Mouse (Mus musculus) embryonic facial prominence, embryonic 15.5 days (tissue): ENCODE data around the gene Kif3c. TPM values are rescaled to one million over a fixed set of nuclear protein-coding genes. Genes with fewer than 3 reads are reported as not detected.

Experiments used
- ATAC-seq: fragments of 200-750 bp; cut with Nextera tagmentation; 2 replicates; pipeline ENCODE4 v1.8.0; 2017; ENCODE audit warnings: low read depth, moderate TSS enrichment; ENCODE audit not compliant: insufficient number of reproducible peaks, low FRiP score, low TSS enrichment
- H3K27ac ChIP-seq: fragments of 300-500 bp; sonication (generic); replicated peaks from 2 replicates; pipeline ENCODE4 v1.5.1; 2015; ENCODE audit warnings: mild to moderate bottlenecking, inconsistent platforms
- H3K27me3 ChIP-seq: fragments of 300-500 bp; sonication (generic); 2 replicates; pipeline ENCODE4 v1.6.1; 2015; ENCODE audit warnings: inconsistent platforms
- H3K36me3 ChIP-seq: fragments of 300-500 bp; sonication (generic); 2 replicates; pipeline ENCODE4 v1.6.1; 2015; ENCODE audit warnings: mild to moderate bottlenecking, inconsistent platforms
- H3K4me1 ChIP-seq: fragments of 300-500 bp; sonication (generic); 2 replicates; pipeline ENCODE4 v1.6.1; 2015; ENCODE audit warnings: inconsistent platforms
- H3K4me2 ChIP-seq: fragments of 300-500 bp; sonication (generic); replicated peaks from 2 replicates; pipeline ENCODE4 v1.6.1; 2015; ENCODE audit warnings: mild to moderate bottlenecking, inconsistent platforms
- H3K4me3 ChIP-seq: fragments of 300-500 bp; sonication (generic); replicated peaks from 2 replicates; pipeline ENCODE4 v1.5.1; 2015; ENCODE audit warnings: mild to moderate bottlenecking, inconsistent platforms
- H3K9ac ChIP-seq: fragments of 300-500 bp; sonication (generic); 2 replicates; pipeline ENCODE4 v1.6.1; 2015; ENCODE audit warnings: inconsistent platforms
- H3K9me3 ChIP-seq: fragments of 300-500 bp; sonication (generic); replicated peaks from 2 replicates; pipeline ENCODE4 v1.6.1; 2016; ENCODE audit warnings: inconsistent platforms
- WGBS: fragments of 180-500 bp; shearing (Covaris S2); methylation state at CpG from one replicate; pipeline ENCODE4 v1.1.7; 2015; 5-methylcytosine and 5-hydroxymethylcytosine counted together
- polyA plus RNA-seq: library from polyadenylated mRNA; unstranded; fragments of >200 nt; fragmentation: Nextera tagmentation; extraction: Ambion mirVana; gene quantifications from 2 replicates; pipeline ENCODE4 v1.2.1, GENCODE M21; 2015

The Kif3c gene
- polyA plus RNA-seq, result 13.2 and 14.8 TPM in 2 replicates

DNA sequence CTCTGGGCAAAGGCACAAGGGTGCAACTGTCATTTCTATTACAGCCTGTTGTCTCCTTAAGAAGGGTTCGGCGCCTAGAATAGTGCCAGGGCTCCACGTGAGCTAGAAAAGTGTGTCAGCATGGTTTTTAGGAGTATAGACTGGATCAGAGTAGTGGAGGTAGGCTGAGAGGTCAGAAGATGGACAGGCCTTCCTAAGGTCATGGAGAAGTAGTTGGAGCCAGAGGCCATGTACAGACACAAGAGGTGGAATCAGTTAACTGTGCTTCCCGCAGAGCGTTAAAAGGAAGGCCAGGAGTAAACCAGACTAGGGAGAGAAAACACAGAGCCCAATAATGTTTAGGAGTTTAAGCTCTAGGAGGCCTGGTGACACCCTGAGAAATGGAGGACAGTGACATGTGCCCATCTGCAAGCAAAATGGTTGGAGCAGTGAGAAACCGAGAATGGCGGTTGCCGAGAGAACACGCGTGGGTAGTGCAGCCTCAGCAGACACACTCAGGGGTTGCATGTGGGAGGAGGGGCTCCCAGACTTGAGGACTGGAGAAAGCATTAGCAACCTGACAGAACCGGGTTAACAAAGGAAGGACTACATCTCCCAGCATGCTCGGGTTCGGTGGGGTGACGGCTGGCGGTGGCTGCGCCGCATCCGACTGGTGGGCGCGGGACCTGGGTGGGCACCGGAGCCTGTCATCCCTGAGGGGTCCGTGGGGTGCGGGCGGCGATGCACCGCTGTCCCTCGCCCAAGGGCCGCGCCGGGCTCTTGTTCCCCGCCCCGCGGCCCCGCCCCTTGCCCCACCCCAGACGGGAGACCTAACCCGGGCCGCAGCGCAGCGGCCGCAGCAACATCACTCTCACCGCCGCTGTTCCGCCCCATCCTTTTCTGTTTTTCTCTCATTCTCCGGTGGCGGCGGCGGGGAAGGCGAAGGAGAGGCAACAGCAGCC is at the start of gene Kif3c:
Gene Kif3c, plus strand, starts transcription at position 625 of the 941 bp plus-strand sequence.
- peaks cover 36% of the 10 kb centered on the region for H3K4me1 ChIP-seq
- WGBS, result 8% methylated on average over 44 of the region's 48 CpGs
- peak; percentile 87 for ATAC-seq
- peak within 1 kb of the TSS; percentile 82 for H3K4me3 ChIP-seq
- no peaks in the 10 kb centered on the region for H3K9me3 ChIP-seq
- H3K27me3 ChIP-seq, result no peaks in the 10 kb centered on the region
- H3K4me2 ChIP-seq, result peak within 1 kb of the TSS; percentile 87
- H3K36me3 ChIP-seq, result peaks cover 17% of the 10 kb centered on the region
- H3K9ac ChIP-seq, result peak within 1 kb of the TSS; percentile 74
- H3K27ac ChIP-seq, result peak within 1 kb of the TSS; percentile 85

DNA sequence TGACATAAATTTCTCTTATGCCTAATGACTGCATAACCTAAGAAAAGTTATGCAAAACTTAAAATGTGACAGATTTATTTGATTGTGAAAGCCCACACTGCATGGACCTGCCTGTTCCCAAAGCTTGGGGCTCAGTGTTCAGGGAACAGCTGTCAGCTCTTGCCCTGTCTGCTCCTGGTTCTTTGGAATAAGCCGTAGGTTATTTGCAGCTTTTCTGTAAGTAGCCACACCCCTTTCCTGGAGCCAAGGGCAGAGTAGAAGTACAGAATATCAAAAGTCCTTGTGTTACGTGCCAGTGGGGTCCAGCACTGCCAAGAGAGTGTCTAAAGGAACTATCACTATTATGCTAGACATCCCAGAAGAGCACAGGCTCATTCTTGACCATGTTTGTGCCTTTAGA is 48.8 kb upstream of the Kif3c start:
- Histone ChIP-seq H3K36me3 (no peaks in the 10 kb centered on the region), H3K9ac (no peak overlapping the region), H3K4me2 (no peak overlapping the region), H3K4me3 (no peak overlapping the region), H3K4me1 (no peaks in the 10 kb centered on the region), H3K27me3 (no peaks in the 10 kb centered on the region), H3K27ac (no peak overlapping the region), H3K9me3 (no peaks in the 10 kb centered on the region)
- ATAC-seq, result no peak
- WGBS, result 27% methylated on average over 2 of the region's 2 CpGs

DNA sequence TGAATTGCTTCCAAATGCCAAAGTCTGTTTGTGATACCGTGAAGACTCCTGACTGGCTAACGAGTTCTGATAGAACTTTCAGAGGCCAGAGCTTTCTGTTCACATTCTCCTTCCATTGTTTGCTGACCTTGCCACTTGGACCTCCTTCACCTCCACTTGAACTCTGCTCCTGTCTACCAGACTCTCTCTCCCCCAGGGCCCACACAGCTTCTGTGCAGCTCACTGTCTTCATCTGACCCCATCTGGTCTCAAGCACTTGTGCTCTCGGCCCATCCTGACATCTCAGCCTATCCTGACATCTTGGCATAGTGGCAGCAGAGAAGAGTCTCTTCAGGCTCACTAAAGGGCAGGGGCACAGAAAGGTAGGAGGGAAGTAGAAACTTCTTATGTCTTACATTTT is 48.0 kb upstream of the Kif3c start:
- H3K4me1 ChIP-seq, result no peaks in the 10 kb centered on the region
- WGBS, result 64% methylated on average over 3 of the region's 3 CpGs
- H3K27ac ChIP-seq, result no peak overlapping the region
- ATAC-seq, result no peak
- no peaks in the 10 kb centered on the region for H3K27me3 ChIP-seq
- H3K4me2 ChIP-seq, result no peak overlapping the region
- no peak overlapping the region for H3K9ac ChIP-seq
- H3K36me3 ChIP-seq, result no peaks in the 10 kb centered on the region
- H3K9me3 ChIP-seq, result no peaks in the 10 kb centered on the region
- no peak overlapping the region for H3K4me3 ChIP-seq

DNA sequence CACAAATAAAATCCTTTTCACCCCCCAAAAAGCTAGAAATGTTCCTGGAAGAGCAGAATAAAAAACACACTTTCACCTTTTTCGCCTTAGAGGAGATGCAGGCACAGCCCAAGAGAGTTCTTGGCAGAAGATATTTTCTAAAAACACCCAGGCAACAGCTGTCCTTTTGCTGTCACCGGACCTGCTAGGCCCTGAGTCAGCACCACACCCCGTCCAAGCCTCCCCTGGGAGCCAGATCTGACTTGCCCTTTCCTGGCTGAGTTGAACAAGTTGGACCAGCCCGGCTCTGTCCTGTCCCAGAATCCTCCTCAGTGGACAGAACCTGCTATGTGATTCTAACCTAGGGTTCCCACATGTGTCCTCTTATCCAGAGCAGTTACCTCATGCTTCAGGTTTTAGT is 45.6 kb upstream of the Kif3c start:
- no peak overlapping the region for H3K4me2 ChIP-seq
- H3K36me3 ChIP-seq, result no peaks in the 10 kb centered on the region
- no peak overlapping the region for H3K4me3 ChIP-seq
- WGBS, result 55% methylated on average over 4 of the region's 4 CpGs
- H3K4me1 ChIP-seq, result no peaks in the 10 kb centered on the region
- H3K27me3 ChIP-seq, result no peaks in the 10 kb centered on the region
- no peaks in the 10 kb centered on the region for H3K9me3 ChIP-seq
- no peak for ATAC-seq
- no peak overlapping the region for H3K27ac ChIP-seq
- H3K9ac ChIP-seq, result no peak overlapping the region

DNA sequence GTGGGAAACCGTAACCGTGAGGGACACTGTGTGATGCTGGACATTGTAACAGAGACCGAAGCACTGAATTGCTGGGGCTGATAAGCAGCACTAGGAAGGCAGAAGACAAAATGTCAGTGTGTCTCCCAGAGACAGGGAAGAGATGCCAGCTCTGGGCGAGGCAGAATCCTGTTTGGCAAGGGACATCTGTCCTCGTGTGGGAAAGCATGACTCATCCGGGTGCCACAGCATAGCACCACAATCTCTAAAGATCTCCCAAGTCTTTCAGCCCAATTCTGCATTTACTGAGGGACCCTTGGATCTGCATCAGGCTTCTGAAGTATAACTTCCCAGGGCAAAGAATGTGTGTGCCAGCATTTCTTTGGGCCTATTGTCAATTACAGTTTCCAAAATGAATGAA is 41.7 kb upstream of the Kif3c start:
- no peak overlapping the region for H3K4me3 ChIP-seq
- WGBS, result 68% methylated on average over 6 of the region's 6 CpGs
- no peaks in the 10 kb centered on the region for H3K36me3 ChIP-seq
- no peak for ATAC-seq
- no peak overlapping the region for H3K4me2 ChIP-seq
- H3K9me3 ChIP-seq, result no peaks in the 10 kb centered on the region
- H3K4me1 ChIP-seq, result no peaks in the 10 kb centered on the region
- H3K27me3 ChIP-seq, result no peaks in the 10 kb centered on the region
- no peak overlapping the region for H3K27ac ChIP-seq
- no peak overlapping the region for H3K9ac ChIP-seq

DNA sequence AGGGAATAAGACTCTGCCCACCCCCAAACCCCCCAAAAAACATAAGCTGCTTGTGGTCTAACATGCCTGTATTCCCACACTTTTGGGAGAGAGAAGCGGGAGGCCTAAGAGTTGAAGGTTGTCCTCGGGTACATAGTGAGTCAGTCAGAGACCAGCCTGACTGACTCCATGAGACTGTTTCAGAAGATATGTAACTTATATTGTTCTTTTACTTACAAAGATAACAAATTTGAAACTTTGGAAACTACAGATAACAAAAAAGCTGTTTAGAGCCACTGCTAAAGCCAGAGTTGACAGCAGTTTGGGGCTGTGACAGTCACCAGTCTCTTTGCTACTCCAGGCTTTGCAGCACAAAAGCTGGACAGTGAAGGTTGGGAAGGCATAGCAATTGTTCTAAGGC is 39.7 kb upstream of the Kif3c start:
- Histone ChIP-seq H3K27ac (no peak overlapping the region), H3K36me3 (no peaks in the 10 kb centered on the region), H3K9ac (no peak overlapping the region), H3K4me1 (no peaks in the 10 kb centered on the region), H3K4me3 (no peak overlapping the region), H3K9me3 (no peaks in the 10 kb centered on the region), H3K4me2 (no peak overlapping the region), H3K27me3 (no peaks in the 10 kb centered on the region)
- WGBS, result 82% methylated on average over 2 of the region's 2 CpGs
- ATAC-seq, result no peak

DNA sequence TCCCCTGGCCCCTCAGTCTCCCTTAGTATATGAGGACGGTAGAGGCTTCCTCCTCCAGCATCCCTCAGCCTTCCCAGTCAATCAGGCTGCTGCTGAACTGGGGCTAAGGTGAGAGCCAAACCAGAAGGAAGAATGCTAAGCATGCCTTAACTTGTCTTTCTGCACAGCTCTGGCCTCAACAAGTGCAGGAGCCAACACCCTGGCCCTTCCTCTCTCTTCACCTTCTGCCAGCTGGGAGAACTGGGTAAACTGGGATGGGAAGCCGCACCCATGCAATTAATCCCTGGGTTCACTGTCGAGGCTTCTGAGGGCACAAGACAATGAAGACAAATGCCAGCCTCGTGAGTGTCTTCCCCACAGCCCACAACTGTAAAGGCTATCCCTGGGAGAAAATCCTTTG is 35.3 kb upstream of the Kif3c start:
- no peak for ATAC-seq
- 75% methylated on average over 4 of the region's 4 CpGs for WGBS
- H3K4me3 ChIP-seq, result no peak overlapping the region
- H3K4me1 ChIP-seq, result no peaks in the 10 kb centered on the region
- H3K27me3 ChIP-seq, result no peaks in the 10 kb centered on the region
- H3K9ac ChIP-seq, result no peak overlapping the region
- peak overlapping the region; percentile 51; the same call in 1 of the 2 replicates for H3K27ac ChIP-seq
- no peaks in the 10 kb centered on the region for H3K9me3 ChIP-seq
- no peaks in the 10 kb centered on the region for H3K36me3 ChIP-seq
- H3K4me2 ChIP-seq, result no peak overlapping the region

DNA sequence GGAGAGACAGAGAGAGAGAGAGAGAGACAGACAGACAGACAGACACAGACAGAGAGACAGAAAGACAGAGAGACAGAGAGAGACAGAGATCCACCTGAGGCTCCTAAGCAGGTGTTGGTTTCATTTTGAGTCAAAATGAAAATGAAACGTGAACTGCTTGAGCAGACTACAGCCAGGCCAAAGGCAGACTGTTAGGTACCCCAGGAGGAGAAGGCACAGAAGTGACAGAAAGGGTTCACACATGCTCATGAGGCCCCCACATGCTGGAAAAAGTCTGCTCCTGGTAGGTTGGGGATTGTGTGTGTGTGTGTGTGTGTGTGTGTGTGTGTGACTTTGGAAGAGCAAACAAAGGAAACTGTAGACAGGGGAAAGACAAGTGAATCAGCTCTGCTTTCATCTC is 26.0 kb upstream of the Kif3c start:
- H3K36me3 ChIP-seq, result no peaks in the 10 kb centered on the region
- WGBS, result 70% methylated on average over 1 of the region's 1 CpGs

DNA sequence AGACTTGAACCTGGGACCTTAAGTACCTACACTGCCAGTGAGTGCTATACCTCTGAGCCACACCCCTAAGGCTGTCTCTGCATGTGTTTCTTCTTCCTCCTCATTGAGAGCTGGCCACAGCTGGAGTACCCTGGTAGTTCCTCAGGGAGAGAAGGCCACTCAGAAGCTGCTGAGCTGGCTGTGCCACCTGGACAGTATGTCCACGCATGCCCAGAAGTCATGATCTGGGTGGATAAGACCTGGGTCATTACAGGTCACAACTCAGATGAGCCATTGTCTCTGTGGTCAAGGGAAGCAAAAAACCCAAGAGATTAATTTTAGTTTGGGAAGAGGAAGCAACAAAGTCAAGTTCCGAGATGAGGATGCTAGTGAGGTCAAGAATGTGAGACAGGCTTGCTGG is 20.8 kb upstream of the Kif3c start:
- no peaks in the 10 kb centered on the region for H3K9me3 ChIP-seq
- WGBS, result 87% methylated on average over 2 of the region's 2 CpGs
- H3K4me1 ChIP-seq, result no peaks in the 10 kb centered on the region
- no peaks in the 10 kb centered on the region for H3K36me3 ChIP-seq
- ATAC-seq, result no peak
- H3K9ac ChIP-seq, result no peak overlapping the region
- H3K27ac ChIP-seq, result no peak overlapping the region
- H3K4me3 ChIP-seq, result no peak overlapping the region
- no peaks in the 10 kb centered on the region for H3K27me3 ChIP-seq
- H3K4me2 ChIP-seq, result no peak overlapping the region

More for the DNA sequence above, 26.0 kb upstream of the Kif3c start:
- no peak for ATAC-seq
- Histone ChIP-seq H3K4me2 (no peak overlapping the region), H3K9ac (no peak overlapping the region), H3K27ac (no peak overlapping the region), H3K4me3 (no peak overlapping the region), H3K27me3 (no peaks in the 10 kb centered on the region), H3K4me1 (no peaks in the 10 kb centered on the region), H3K9me3 (no peaks in the 10 kb centered on the region)

DNA sequence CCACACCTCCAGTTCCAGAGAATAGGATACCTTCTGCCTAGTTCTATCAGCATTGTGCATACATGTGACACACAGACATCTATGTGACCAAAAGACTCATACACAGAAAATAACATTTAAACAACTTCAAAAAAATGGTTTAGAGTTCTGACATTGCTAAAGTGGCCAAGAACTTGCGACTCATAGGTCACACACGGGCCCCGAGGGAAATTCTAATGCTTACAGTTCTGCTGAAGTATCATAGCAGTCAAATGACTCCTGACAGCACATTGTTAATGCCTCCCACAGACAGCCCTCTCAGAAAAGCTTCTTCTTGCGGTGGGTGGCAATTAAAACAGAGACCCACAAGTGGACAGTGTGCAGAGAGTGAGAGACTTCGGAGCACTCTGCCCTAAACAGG is 19.9 kb upstream of the Kif3c start:
- ATAC-seq, result no peak
- Histone ChIP-seq H3K4me1 (no peaks in the 10 kb centered on the region), H3K36me3 (no peaks in the 10 kb centered on the region), H3K4me2 (no peak overlapping the region), H3K4me3 (no peak overlapping the region), H3K9me3 (no peaks in the 10 kb centered on the region), H3K9ac (no peak overlapping the region), H3K27ac (no peak overlapping the region), H3K27me3 (no peaks in the 10 kb centered on the region)
- 79% methylated on average over 5 of the region's 5 CpGs for WGBS

DNA sequence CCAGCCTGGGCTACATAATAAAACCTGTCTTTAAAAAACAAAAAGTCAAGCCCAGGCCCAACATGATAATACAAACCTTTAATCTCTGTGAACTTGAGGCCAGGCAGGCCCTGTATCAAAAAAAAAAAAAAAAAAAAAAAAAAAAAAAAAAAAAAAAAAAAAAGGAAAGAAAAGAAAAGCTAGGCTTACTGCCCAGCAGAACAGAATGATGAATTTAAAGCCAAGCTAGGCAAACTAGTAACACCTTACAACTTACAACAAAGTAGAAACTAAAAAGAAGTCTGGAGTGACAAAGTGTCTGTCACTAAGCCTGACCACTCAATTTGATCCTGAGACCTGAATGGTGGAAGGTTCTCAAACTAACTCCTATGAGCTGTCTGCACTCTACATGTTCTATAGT is 17.2 kb upstream of the Kif3c start:
- H3K27me3 ChIP-seq, result no peaks in the 10 kb centered on the region
- H3K4me1 ChIP-seq, result no peaks in the 10 kb centered on the region
- no peak overlapping the region for H3K27ac ChIP-seq
- H3K4me2 ChIP-seq, result no peak overlapping the region
- H3K9me3 ChIP-seq, result no peaks in the 10 kb centered on the region
- no peaks in the 10 kb centered on the region for H3K36me3 ChIP-seq
- no peak for ATAC-seq
- no peak overlapping the region for H3K9ac ChIP-seq
- H3K4me3 ChIP-seq, result no peak overlapping the region

DNA sequence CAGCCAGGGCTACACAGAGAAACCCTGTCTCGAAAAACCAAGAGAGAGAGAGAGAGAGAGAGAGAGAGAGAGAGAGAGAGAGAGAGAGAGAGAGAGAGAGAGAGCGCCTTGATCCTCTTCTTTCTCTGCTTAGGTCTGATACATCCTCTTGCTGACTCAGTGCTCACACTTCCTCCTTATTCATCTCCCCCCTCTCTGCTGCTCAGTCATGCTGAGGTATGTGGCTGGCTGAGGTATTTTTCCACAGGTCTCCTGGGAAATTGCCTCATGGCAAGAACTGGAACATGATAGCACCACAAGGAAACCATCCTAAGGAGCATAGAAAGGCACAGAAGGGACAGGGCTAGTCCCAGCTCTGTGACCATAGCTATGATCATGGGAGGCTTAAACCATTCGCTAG is 15.5 kb upstream of the Kif3c start:
- Histone ChIP-seq H3K4me2 (no peak overlapping the region), H3K27ac (no peak overlapping the region), H3K9ac (no peak overlapping the region), H3K4me1 (no peaks in the 10 kb centered on the region), H3K36me3 (no peaks in the 10 kb centered on the region), H3K27me3 (no peaks in the 10 kb centered on the region), H3K4me3 (no peak overlapping the region), H3K9me3 (no peaks in the 10 kb centered on the region)
- no peak for ATAC-seq
- 78% methylated on average over 2 of the region's 3 CpGs for WGBS
